Mouse (Mus musculus) induced T-regulatory cell, adult 2 months (primary cell): Measurements from ENCODE around the gene Pgs1.

Source experiments
- DNase-seq: peaks from one replicate; pipeline ENCODE4 v3.0.0-alpha.2; 2012; ENCODE audit warnings: low read depth

Gene Pgs1

DNA sequence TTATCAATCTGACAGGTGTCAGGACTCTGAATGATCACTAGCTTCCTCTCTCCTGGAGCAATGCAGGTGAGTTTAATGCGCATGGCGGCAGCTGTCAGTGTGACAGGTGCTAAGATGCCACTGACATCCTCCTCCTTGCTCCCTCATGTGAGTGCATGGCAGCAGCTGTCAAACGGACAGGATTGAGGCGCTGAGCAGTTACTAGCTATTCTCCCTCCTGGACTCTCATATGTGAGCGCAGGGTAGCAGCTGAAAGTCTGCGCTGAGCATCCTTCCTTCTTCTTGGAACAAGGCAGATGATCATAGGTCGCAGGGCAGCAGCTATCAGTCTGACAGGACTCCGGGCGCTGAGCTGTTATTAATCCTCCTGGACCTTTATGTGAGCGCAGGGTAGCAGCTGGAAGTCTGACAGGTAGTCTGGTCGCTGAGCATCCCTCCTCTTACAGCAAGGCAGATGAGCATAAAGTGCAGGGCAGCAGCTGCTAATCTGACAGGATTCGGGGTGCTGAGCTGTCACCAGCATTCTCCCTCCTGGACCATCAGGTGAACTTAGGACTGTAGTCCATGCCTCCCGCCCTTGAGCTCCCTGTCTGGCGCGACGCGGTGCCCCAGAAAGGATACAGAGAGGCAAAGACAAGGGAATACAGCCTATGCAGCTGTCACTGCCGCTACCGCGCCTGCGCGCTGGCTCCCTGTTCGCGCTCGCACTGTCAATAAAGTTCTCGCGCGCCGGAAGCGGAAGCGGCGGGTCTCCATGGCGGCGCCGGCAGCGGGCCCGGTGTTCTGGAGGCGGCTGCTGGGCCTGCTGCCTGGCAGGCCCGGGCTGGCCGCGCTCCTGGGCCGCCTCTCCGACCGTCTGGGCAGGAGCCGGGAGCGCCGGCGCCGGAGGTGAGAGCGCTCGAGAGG, at the start of gene Pgs1:
Gene Pgs1 (plus strand): TSS at position 167 of the 906 bp plus-strand sequence.
- peak; percentile 95 for DNase-seq

DNA sequence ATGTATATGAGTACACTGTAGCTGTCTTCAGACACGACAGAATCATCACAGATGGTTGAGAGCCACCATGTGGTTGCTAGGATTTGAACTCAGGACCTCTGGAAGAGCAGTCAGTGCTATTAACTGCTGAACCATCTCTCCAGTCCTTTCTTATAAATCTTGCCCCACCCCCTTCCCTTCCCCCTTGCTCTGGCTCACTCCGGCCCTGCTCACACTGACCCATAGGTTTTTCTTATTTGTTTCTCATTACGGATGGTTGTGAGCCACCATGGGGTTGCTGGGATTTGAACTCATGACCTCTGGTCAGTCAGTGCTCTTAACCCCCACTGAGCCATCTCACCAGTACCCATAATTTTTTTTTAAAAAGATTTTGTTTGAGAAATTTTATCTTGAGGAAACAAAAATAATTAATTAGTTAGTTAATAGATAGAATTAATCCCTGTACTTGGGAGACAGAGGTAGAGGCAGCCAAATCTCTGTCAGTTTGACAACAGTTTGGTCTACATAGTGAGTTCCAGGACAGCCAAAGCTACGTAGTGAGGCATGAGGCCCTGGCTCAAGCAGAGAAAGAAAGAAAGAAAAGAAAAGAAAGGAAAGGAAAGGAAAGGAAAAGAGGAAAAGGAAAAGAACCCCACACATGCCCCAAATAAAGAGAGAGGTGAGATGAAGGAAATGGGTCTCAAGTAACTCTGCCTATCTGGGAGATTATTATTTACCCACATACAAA, 46.9 kb upstream of the Pgs1 start:
- DNase-seq = no peak

DNA sequence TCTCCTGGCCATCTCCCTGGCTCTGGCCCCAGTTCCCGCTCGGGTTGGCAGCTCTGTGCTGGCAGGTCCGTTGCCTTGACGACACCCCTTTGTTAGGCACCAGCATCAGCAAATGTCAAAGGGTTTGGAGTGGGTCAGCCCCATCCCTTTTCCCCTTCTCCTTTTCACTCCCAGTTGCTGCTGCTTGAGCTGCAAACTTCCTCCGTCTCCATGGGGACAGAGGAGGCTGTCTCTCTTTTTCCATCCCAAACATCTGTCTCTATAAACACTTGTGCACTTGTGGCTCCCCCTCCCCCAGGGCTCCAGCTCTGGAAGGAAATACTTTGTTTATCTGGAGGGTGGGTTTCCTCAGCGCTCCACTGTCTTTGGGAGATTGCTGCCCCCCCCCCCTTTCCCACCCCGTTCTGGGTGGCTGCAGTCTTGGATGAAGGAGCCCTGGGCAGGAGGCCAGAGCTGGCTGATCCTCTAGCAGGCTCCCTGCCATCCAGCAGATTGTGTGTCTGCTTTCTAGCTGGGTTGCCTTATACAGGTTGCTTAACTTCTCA, 46.3 kb upstream of the Pgs1 start:
- DNase-seq = no peak

DNA sequence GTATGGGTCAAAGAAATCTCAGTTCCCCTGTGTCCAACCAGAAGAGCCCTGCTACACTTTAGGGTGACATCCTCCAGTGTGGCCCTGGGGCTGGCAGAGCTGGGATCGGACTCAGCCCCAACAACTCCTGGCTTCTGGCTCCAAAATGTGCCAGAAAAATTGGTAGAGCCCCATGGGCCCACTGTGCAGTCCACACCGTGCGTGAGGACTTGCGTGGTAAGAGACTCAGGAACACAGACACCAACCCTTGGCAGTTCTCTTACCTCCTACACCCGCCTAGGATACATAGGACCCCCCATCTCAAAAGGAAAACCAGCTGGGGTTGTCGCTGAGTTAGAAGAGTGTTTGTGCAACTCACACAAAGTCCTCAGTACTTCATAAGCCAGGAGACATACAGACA, 45.2 kb upstream of the Pgs1 start:
- DNase-seq = no peak

- DNase-seq = no peak
Observed at GRCm38 (mm10) chr11:117941325-117941834, 44.7 kb upstream of the Pgs1 start.

DNA sequence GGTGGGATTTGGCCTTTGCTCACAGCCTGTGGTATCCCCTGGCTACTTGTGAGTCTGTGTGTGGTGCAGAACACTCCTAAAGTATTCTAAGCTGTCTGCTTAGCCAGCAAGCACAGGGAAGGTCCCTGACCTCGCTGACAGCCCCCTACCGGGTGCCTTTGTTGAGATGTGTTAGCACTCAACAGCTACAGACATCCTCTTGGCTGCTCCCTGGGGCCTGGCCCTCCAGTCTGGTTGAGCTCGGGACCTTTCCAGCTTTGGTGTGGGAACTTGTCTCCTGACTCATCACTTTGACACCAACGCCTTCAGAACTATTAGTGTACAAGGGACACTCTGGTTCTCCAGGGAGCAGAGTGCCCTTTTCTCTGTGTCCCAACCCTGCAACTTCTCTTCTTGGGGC, 44.2 kb upstream of the Pgs1 start:
- no peak for DNase-seq

DNA sequence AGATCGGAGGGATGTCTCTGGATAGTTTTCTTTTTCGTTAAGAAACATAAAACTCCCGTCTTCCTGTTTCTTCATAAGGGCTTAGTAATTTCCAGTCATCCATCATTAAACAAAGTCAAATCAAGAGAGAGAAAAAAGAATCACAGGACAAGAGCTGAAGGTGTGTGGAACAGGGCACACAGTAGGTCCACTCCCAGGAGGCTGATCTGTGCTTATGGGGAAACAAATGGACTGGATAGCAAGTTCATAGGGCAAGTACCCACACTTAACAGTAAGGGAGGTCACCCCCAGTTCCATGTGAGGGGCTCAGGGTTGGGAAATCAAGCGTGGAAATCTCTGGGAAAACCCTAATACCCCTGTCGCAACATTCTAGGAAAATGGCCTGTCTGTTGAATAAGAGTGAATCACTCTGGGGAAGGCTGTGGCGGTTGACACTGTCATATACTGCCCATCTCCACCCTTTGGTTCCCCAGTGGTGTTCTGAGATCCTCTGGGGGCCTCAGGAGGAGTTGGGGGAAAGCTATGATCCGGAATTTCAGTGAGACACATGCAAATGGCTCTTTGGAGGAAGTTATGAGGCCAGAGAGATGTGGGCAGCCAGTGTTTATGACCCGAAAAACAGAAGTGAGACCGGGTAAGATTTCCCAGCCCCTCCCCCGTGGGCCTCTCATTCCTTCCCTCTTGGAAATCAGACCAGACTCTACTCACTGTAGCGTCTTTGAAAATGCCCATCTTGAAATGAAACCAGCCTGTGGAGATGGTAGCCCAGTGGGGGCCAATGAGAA, 39.7 kb upstream of the Pgs1 start:
- no peak for DNase-seq

GRCm38 (mm10) chr11:117946996-117947419, 39.1 kb upstream of the Pgs1 start:
- no peak for DNase-seq

DNA sequence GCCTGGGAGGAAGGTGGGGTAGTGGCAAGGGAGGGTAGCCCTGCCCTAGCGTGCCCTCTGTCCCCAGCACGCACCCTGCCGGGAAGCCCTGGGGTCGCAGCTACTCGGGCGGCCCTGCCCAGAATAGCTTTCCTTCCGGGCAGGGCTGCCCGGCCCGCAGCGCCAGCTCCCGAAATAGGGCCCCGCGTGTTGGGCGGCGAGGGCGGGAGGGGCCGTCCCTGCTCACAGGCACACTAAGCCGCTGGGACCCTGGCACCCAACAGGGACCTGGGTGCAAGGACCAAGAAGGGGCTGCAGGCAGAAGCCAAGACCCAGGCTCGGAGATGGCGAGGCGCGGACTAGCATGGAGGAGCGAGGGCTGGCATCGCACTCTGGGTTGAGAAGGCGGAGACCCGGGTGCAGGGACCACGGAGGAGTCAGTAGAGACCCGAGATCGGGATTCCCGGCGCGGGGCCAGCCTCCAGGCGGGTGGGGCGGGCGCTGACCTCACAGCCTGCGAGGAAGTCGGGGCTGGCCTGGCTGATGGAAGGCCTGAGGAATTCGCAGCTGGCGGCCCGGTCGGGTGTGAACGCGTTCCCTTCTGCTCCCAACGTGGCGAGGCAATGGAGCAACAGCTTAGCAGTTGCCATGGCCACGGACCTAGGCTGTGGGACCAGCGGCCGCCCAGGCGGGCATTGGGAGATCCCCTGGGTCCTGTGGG, 36.5 kb upstream of the Pgs1 start:
- DNase-seq = peak; percentile 39

- peak; percentile 37 for DNase-seq
Observed at GRCm38 (mm10) chr11:117951391-117951790, 34.7 kb upstream of the Pgs1 start.

- peak; percentile 91 for DNase-seq
Observed at GRCm38 (mm10) chr11:117952174-117952933, 33.7 kb upstream of the Pgs1 start.

GRCm38 (mm10) chr11:117954094-117954493, 32.0 kb upstream of the Pgs1 start:
- DNase-seq = peak; percentile 63

- DNase-seq = no peak
Observed at GRCm38 (mm10) chr11:117954819-117955218, 31.3 kb upstream of the Pgs1 start.

DNA sequence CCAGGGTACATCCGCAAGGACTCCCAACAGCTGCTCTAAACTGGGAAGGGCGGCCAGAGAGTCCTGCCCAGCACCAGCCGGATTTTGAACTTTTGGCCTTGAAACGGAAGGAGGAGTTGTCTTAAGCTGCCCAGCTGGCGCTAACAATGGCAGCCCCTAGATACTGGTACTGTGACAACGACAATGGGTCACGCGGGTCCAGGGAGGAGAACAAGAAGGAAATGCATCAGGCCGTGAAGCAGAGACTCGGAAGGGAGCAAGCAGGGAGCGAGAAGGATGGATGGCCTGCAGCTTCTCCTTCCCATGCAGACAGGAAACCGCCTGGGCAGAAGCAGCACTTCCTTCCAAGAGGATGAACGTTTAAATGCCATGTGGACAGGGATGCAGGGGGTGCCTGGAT, 30.5 kb upstream of the Pgs1 start:
- no peak for DNase-seq

DNA sequence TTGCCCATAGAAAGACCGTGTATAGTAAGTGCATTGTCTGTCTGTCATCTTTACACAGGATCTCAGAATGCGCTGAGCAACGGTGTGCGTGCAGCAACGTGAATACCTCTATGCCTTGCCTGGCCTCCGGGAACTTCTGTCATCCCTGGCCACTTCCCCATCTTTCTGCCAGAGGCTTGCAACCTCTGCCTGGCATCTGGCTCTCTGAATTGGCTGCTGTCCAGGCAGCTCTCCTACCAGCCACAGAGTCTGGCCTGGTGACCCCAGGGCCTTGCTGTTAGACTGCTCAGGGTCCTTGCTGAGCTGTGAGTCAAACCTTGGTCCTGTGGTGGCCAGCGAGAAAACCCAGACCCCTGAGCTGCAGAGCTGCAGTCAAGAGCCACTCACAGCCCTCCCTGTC, 27.9 kb upstream of the Pgs1 start:
- DNase-seq = no peak

GRCm38 (mm10) chr11:117959166-117959565, 26.9 kb upstream of the Pgs1 start:
- DNase-seq = no peak

DNA sequence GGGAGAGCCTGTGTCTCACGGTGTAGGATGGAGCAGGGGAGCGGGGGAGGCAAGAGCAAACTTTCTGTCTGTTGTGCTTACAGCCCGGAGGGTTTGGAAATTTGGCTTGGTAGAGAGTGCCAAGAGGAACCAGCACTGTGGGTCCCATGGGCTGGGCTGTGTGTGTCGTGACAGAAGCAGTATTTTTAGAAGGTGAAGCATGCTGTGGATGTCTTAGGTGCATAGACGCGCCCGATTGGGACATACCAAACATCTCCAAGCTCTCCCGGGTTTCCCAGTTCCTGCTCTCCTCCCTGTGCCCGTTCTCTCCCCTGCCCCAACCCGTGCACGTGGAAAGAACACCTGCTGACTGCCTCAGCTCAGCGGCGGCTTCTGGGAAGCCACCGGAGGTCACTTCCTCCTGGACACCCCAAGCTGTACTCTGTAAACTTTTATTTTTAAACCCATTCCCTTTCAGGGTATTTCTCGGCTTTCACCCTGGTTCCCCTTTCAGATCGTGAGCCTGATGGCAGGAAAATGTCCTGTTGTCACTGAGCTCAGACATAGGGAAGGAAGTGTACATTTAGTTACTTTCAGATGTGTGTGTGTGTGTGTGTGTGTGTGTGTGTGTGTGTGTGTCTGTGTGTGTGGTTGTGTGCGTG, 26.2 kb upstream of the Pgs1 start:
- peak; percentile 50 for DNase-seq

DNA sequence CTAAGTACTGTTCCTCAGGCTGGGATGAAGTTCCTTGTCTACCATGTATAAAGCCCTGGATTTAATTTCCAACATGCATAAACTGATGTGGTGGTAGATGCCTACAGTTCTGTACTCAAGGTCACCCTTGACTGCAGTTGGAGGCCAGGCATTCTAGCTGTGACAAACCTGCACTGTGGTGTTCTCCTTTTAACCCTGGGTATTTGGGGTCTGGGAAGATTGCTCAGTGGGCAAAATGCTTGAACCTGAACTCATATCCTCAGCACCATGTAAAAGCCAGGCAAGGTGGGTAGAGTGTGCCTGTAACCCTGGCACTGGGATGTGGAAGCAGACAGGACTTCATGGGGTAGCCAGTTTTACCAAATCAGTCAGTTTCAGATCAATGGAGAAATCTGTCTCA, 25.5 kb upstream of the Pgs1 start:
- DNase-seq = no peak

- no peak for DNase-seq
Observed at GRCm38 (mm10) chr11:117962228-117963067, 23.6 kb upstream of the Pgs1 start.
